Mouse (Mus musculus) Patski (cell line): ENCODE results near the gene Vps37c. TPM values are rescaled to one million over a fixed set of nuclear protein-coding genes. Genes with fewer than 3 reads are reported as not detected.
A peak's percentile ranks its signal among the peaks of the same experiment; 100 is the strongest.

ENCODE experiments used
- ATAC-seq: fragments of 100-300 bp; one replicate; pipeline ENCODE4 v1.8.0; 2021
- CTCF ChIA-PET: fragments of 350-600 bp; sonication (Branson Sonifier 250); formaldehyde crosslinking; loops from one replicate; lab custom pipeline; 2022; ENCODE audit warnings: inconsistent platforms; lab: Charles Lee
- POLR2A ChIA-PET: fragments of 350-600 bp; sonication (Branson Sonifier 250); formaldehyde crosslinking; loops from one replicate; lab custom pipeline; 2022; ENCODE audit warnings: antibody characterized with exemption, inconsistent platforms; lab: Charles Lee
- DNase-seq: peaks from one replicate; pipeline ENCODE4 v3.0.0-alpha.2; 2011; ENCODE audit warnings: low read depth, low spot score
- H3K27me3 ChIP-seq: fragments of 371-371 bp; one replicate; pipeline ENCODE4 v1.5.1; 2021
- CTCF ChIP-seq: fragments of 100-300 bp; IDR thresholded peaks from one replicate; pipeline ENCODE4 v1.5.1; 2021
- in situ Hi-C: fragments of 300-500 bp; cut with MboI; formaldehyde crosslinking; loops from 3 replicates; pipeline ENCODE4 v1.11.1; 2018; ENCODE audit warnings: low pct_unique_long_range_greater_than_20kb, mixed read lengths
- polyA plus RNA-seq: library from polyadenylated mRNA; unstranded; gene quantifications from one replicate; pipeline ENCODE4 v1.2.3, GENCODE M21; 2021

The Vps37c gene
- polyA plus RNA-seq, 1 experiment from 2014 or later, result 52.9 TPM

GRCm38 (mm10) chr19:10709360-10710087 is 21.0 kb downstream of the Vps37c start:
- ATAC-seq (peak; percentile 75), DNase-seq (peak; percentile 83)
- in situ Hi-C loops, result loop anchor here (10.0 kb wide), 1 partner anchor 135 kb away; no protein-coding TSS in a partner anchor
- no peaks in the 10 kb centered on the region for H3K27me3 ChIP-seq
- TF ChIP-seq CTCF, result no peak
- ChIA-PET CTCF (interaction anchor here (0.7 to 9.5 kb wide), 30 partner anchors 9 to 270 kb away, joined by 3 to 229 read pairs (median 4); partner anchors contain the start of genes Pga5, Prpf19, Slc15a3 and Tmem109), POLR2A (interaction anchor here (0.9 to 3.2 kb wide), 7 partner anchors 12 to 167 kb away, joined by 3 to 12 read pairs (median 4); partner anchors contain the start of genes Pga5 and Vps37c)

GRCm38 (mm10) chr19:10710088-10710511 is 21.6 kb downstream of the Vps37c start:
- H3K27me3 ChIP-seq, result no peaks in the 10 kb centered on the region
- in situ Hi-C loops, result loop anchor here (10.0 kb wide), 1 partner anchor 135 kb away; no protein-coding TSS in a partner anchor
- no peak for DNase-seq
- ATAC-seq, result peak; percentile 28
- ChIA-PET POLR2A (interaction anchor here (1.6 to 3.2 kb wide), 2 partner anchors 22 to 32 kb away, joined by 5 to 12 read pairs; partner anchors contain the start of genes Pga5 and Vps37c), CTCF (interaction anchor here (0.6 to 9.5 kb wide), 26 partner anchors 8 to 269 kb away, joined by 3 to 229 read pairs (median 4); partner anchors contain the start of genes Pga5, Prpf19, Slc15a3 and Tmem109)
- TF ChIP-seq CTCF, result no peak

GRCm38 (mm10) chr19:10710751-10711150 is 22.2 kb downstream of the Vps37c start:
- DNase-seq (no peak), ATAC-seq (no peak)
- H3K27me3 ChIP-seq, result no peaks in the 10 kb centered on the region
- ChIA-PET POLR2A (interaction anchor here (1.6 kb wide), 1 partner anchor 22 kb away, joined by 5 read pairs; the partner anchor contains the start of gene Vps37c), CTCF (interaction anchor here (1.2 to 9.5 kb wide), 10 partner anchors 10 to 268 kb away, joined by 4 to 229 read pairs (median 6); partner anchors contain the start of genes Pga5, Slc15a3 and Vps37c)
- no peak for TF ChIP-seq CTCF
- in situ Hi-C loops, result loop anchor here (10.0 kb wide), 1 partner anchor 134 kb away; no protein-coding TSS in a partner anchor

GRCm38 (mm10) chr19:10712194-10712593 is 23.7 kb downstream of the Vps37c start:
- no peak for TF ChIP-seq CTCF
- in situ Hi-C loops, result loop anchor here (10.0 kb wide), 1 partner anchor 133 kb away; no protein-coding TSS in a partner anchor
- POLR2A ChIA-PET, result interaction anchor here (0.6 kb wide), 1 partner anchor 74 kb away, joined by 3 read pairs; no protein-coding TSS in a partner anchor
- DNase-seq (no peak), ATAC-seq (no peak)
- CTCF ChIA-PET, result interaction anchor here (1.0 to 9.5 kb wide), 3 partner anchors 32 to 196 kb away, joined by 3 to 229 read pairs (median 4); partner anchors contain the start of genes Pga5 and Vps37c
- no peaks in the 10 kb centered on the region for H3K27me3 ChIP-seq

- ChIA-PET CTCF (interaction anchor here (1.0 to 9.5 kb wide), 3 partner anchors 32 to 196 kb away, joined by 3 to 229 read pairs (median 4); partner anchors contain the start of genes Pga5 and Vps37c), POLR2A (no interaction called here)
- in situ Hi-C loops, result loop anchor here (10.0 kb wide), 1 partner anchor 132 kb away; no protein-coding TSS in a partner anchor
- no peaks in the 10 kb centered on the region for H3K27me3 ChIP-seq
- no peak for TF ChIP-seq CTCF
- no peak for ATAC-seq
- DNase-seq, result no peak
Observed at GRCm38 (mm10) chr19:10712646-10713045, 24.1 kb downstream of the Vps37c start.

DNA sequence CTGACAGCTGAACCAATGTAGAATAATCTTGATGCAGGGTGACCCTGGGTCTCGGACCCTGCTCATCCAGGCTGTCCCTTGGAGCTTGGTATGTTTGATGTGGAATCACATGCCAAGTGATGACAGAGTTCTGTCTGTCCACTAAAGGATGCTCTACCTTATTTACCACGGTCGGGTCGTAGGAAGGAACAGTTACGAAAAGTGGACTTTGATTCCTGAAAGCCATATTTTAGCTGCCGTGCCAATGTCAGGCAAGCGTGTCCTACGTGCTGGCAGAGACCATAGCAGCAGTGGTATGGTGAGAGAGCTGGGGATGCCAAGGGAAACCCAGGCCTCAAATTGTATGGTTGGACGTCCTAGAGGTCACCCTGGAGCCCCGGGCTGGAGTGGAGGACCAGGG is 25.0 kb downstream of the Vps37c start:
- no peak for DNase-seq
- no peak for ATAC-seq
- in situ Hi-C loops, result loop anchor here (10.0 kb wide), 1 partner anchor 131 kb away; no protein-coding TSS in a partner anchor
- POLR2A ChIA-PET, result no interaction called here
- CTCF ChIA-PET, result interaction anchor here (1.1 to 9.5 kb wide), 4 partner anchors 10 to 166 kb away, joined by 3 to 229 read pairs (median 4); partner anchors contain the start of genes Pga5 and Vps37c
- H3K27me3 ChIP-seq, result no peaks in the 10 kb centered on the region
- TF ChIP-seq CTCF, result no peak

DNA sequence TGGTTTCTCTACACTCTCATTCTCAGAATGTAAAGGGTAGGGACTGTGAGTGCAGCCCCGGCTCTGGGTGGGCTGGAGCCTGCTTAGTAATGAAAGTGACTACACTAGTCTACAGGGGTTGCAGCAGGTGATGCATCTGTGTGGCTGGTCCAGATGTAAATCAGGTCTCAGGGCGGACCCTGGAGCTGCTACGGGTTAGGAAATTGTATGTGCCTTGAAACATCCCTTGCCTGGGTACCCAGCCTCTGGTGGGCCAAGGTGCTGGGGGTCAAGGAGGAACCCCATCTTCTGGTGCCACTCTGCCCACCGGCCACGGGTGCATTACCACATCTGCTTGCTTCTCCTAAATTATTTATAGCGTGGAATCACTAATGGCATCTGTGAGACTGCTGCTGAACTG is 25.6 kb downstream of the Vps37c start:
- H3K27me3 ChIP-seq, result no peaks in the 10 kb centered on the region
- no peak for TF ChIP-seq CTCF
- ATAC-seq, result no peak
- POLR2A ChIA-PET, result interaction anchor here (0.6 kb wide), 1 partner anchor 181 kb away, joined by 3 read pairs; the partner anchor contains the start of gene Prpf19
- in situ Hi-C loops, result loop anchor here (10.0 kb wide), 1 partner anchor 131 kb away; no protein-coding TSS in a partner anchor
- CTCF ChIA-PET, result interaction anchor here (1.7 to 9.5 kb wide), 2 partner anchors 10 to 34 kb away, joined by 4 to 229 read pairs; partner anchors contain the start of genes Pga5 and Vps37c
- DNase-seq, result no peak

- POLR2A ChIA-PET, result interaction anchor here (0.6 kb wide), 1 partner anchor 180 kb away, joined by 3 read pairs; the partner anchor contains the start of gene Prpf19
- in situ Hi-C loops, result loop anchor here (5.0 to 10.0 kb wide), 3 partner anchors 130 to 242 kb away; no protein-coding TSS in a partner anchor
- ATAC-seq (peak; percentile 55), DNase-seq (no peak)
- no peak for TF ChIP-seq CTCF
- CTCF ChIA-PET, result interaction anchor here (1.3 to 1.7 kb wide), 2 partner anchors 9 to 165 kb away, joined by 3 to 4 read pairs; no protein-coding TSS in a partner anchor
- H3K27me3 ChIP-seq, result no peaks in the 10 kb centered on the region
Observed at GRCm38 (mm10) chr19:10714682-10715475, 26.3 kb downstream of the Vps37c start.

- ATAC-seq (no peak), DNase-seq (no peak)
- ChIA-PET POLR2A (no interaction called here), CTCF (interaction anchor here (0.7 to 1.7 kb wide), 4 partner anchors 28 to 246 kb away, joined by 3 read pairs; no protein-coding TSS in a partner anchor)
- no peaks in the 10 kb centered on the region for H3K27me3 ChIP-seq
- TF ChIP-seq CTCF, result no peak
- in situ Hi-C loops, result loop anchor here (5.0 to 10.0 kb wide), 3 partner anchors 129 to 242 kb away; no protein-coding TSS in a partner anchor
Observed at GRCm38 (mm10) chr19:10715476-10715875, 26.9 kb downstream of the Vps37c start.
